Mouse (Mus musculus): ENCODE data around the gene Sprr2k. TPM values are rescaled to one million over a fixed set of nuclear protein-coding genes. Genes with fewer than 3 reads are reported as not detected.
"Not testable (repeated sequence)": the region's sequence is repeated elsewhere in the genome, so short reads cannot be mapped to it uniquely, and the experiment has no call there.

The Sprr2k gene
- polyA plus RNA-seq, 1 experiment: not detected

DNA sequence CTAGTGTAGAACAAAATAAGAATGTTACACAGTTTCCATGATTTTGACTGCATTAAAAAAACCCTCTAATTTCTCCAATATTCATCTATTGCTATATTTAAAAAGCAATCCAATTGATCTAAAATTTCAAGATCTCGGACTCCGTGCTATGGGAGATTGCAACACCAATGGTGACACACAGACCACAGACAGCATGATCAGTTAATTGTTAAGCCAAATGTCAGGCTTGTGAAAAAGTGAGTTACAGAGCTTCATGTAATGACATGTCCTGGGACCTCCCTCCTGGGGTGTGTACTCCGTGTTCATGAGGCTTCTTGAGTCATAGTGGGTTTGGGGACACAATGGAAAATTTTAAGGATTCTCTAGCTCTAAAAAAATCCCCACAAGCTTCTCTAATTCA, 7.8 kb downstream of the Sprr2k start:
- no peaks in the 10 kb centered on the region for H3K27me3 ChIP-seq (ENCODE audit: control insufficient read depth, insufficient read depth, low read length)
- TF ChIP-seq CTCF (IDR thresholded peaks at IDR 0.05; ENCODE audit: control insufficient read depth, insufficient read depth, insufficient replicate concordance, low read depth, low read length) (no peak), POLR2A (IDR thresholded peaks at IDR 0.05; ENCODE audit: control insufficient read depth, low read depth, low read length) (no peak)
- no peak overlapping the region for H3K27ac ChIP-seq (ENCODE audit: control insufficient read depth, insufficient read depth, low read depth, low read length)
- no peak overlapping the region for H3K4me3 ChIP-seq (ENCODE audit: control insufficient read depth, low read depth, low read length)
- no peaks in the 10 kb centered on the region for H3K4me1 ChIP-seq (ENCODE audit: control insufficient read depth, insufficient read depth, low read length)
- no peaks in the 10 kb centered on the region for H3K36me3 ChIP-seq (ENCODE audit: control insufficient read depth, insufficient read depth, low read length)

DNA sequence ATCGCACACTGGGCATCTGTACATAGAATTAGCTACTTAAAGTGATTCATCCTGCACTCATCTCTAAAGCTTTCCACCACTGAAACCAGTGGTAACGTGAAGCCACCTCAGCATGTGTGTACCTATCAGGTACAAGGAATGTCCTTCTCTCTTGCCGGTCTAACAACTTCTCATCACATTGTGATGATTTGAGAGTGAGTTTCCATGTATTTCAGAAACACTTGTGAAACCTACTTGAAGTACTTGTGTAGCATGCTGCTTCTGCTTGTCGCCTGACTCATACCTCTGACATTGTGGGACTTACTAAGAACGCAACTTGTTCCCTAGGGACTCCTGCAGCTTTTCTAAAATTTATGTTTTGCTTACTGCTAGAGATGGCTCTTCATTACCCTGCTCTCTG, 22.8 kb downstream of the Sprr2k start:
- Histone ChIP-seq H3K36me3 (ENCODE audit: control insufficient read depth, insufficient read depth, low read length) (no peaks in the 10 kb centered on the region), H3K4me1 (ENCODE audit: control insufficient read depth, insufficient read depth, low read length) (no peaks in the 10 kb centered on the region), H3K4me3 (ENCODE audit: control insufficient read depth, low read depth, low read length) (no peak overlapping the region), H3K27ac (ENCODE audit: control insufficient read depth, insufficient read depth, low read depth, low read length) (no peak overlapping the region), H3K27me3 (ENCODE audit: control insufficient read depth, insufficient read depth, low read length) (no peaks in the 10 kb centered on the region)
- no peak for TF ChIP-seq POLR2A (IDR thresholded peaks at IDR 0.05; ENCODE audit: control insufficient read depth, low read depth, low read length)
- no peak for TF ChIP-seq CTCF (IDR thresholded peaks at IDR 0.05; ENCODE audit: control insufficient read depth, insufficient read depth, insufficient replicate concordance, low read depth, low read length)

DNA sequence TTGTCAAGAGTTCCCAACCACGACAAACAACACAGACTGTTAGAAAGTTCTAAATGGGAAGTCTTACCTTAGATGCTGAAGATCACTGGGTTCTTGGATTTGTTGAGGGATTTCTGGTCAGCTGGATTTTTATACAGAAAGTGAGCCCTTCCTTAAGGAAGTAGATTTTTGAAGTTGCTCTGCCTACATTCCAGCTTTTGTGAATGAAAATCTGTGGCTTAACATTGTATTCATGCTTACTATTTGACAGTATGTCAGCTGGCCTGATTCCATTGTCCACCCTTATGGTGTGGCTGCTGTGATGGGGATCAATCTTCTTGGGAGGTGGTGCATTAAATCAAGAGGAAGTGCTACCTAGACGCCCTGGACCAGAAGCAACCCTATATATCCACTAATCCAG, 26.2 kb downstream of the Sprr2k start, which contains the start of gene Sprr3:
Gene Sprr3, minus strand, starts transcription at position 101 of the 400 bp plus-strand sequence.
- no peak for TF ChIP-seq CTCF (IDR thresholded peaks at IDR 0.05; ENCODE audit: control insufficient read depth, insufficient read depth, insufficient replicate concordance, low read depth, low read length)
- TF ChIP-seq POLR2A (IDR thresholded peaks at IDR 0.05; ENCODE audit: control insufficient read depth, low read depth, low read length): no peak
- Histone ChIP-seq H3K4me3 (ENCODE audit: control insufficient read depth, low read depth, low read length) (no peak within 1 kb of the TSS), H3K36me3 (ENCODE audit: control insufficient read depth, insufficient read depth, low read length) (no peaks in the 10 kb centered on the region), H3K27me3 (ENCODE audit: control insufficient read depth, insufficient read depth, low read length) (no peaks in the 10 kb centered on the region), H3K4me1 (ENCODE audit: control insufficient read depth, insufficient read depth, low read length) (no peaks in the 10 kb centered on the region), H3K27ac (ENCODE audit: control insufficient read depth, insufficient read depth, low read depth, low read length) (no peak within 1 kb of the TSS)

DNA sequence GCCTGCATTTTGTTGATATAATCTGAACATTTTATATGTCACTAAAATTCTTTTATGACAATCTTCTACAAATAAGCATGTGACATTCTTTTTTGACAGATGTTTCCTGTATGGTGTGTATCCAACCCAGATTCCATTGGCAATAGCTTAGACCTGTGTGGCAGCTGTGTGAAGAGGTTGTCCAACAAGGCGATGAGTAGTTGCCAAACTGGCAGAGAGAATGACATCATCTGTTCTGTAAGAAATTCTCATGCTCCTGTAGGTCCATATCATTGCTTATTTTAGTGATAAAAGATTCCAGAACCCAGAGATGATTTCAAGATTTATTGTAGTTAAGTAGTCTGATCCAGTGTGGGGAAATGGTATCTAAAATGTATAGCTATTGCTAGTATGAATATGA, 34.2 kb downstream of the Sprr2k start:
- no peaks in the 10 kb centered on the region for H3K4me1 ChIP-seq (ENCODE audit: control insufficient read depth, insufficient read depth, low read length)
- H3K27ac ChIP-seq (ENCODE audit: control insufficient read depth, insufficient read depth, low read depth, low read length): no peak overlapping the region
- H3K4me3 ChIP-seq (ENCODE audit: control insufficient read depth, low read depth, low read length): no peak overlapping the region
- H3K27me3 ChIP-seq (ENCODE audit: control insufficient read depth, insufficient read depth, low read length): no peaks in the 10 kb centered on the region
- TF ChIP-seq CTCF (IDR thresholded peaks at IDR 0.05; ENCODE audit: control insufficient read depth, insufficient read depth, insufficient replicate concordance, low read depth, low read length) (no peak), POLR2A (IDR thresholded peaks at IDR 0.05; ENCODE audit: control insufficient read depth, low read depth, low read length) (no peak)
- H3K36me3 ChIP-seq (ENCODE audit: control insufficient read depth, insufficient read depth, low read length): no peaks in the 10 kb centered on the region

DNA sequence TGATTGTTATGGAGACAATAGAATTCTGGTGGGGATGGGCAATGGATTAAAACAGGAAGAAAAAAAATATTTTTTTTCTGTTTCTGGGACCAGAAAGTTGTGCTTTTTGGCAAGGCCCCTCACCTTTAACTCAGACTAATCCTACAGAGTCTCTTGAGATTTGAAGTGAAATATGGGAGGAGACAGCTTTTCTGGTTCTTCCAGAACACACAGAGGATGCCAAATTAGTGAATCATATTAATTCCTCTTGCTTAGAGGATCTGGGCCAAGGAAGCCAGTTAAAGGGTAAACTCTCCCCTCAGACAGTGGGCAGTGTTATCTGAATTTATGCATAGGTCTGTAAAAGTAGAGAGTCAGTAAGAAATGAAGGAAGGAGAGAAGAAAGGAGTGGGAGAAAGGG, 35.0 kb downstream of the Sprr2k start:
- TF ChIP-seq CTCF (IDR thresholded peaks at IDR 0.05; ENCODE audit: control insufficient read depth, insufficient read depth, insufficient replicate concordance, low read depth, low read length) (no peak), POLR2A (IDR thresholded peaks at IDR 0.05; ENCODE audit: control insufficient read depth, low read depth, low read length) (no peak)
- no peak overlapping the region for H3K4me3 ChIP-seq (ENCODE audit: control insufficient read depth, low read depth, low read length)

DNA sequence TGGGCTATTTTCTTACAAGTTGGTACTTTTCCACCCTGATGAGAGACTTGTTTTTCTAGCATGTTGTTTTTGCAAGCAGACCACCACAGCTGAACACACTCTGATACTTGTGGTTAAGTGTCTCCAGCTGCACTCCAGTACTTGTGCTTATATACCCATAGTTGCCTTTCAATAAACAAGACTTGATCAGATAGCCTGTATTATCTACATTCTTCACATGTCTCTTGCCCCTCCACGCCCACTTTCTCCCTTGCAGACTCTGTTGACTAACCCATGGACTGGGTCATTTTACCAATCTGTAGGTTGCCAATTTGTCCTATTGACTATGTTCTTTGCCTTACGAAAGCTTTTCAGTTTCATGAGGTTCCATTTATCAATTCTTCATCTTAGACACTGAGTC, 37.7 kb downstream of the Sprr2k start:
- H3K36me3 ChIP-seq (ENCODE audit: control insufficient read depth, insufficient read depth, low read length): no peaks in the 10 kb centered on the region
- TF ChIP-seq CTCF (IDR thresholded peaks at IDR 0.05; ENCODE audit: control insufficient read depth, insufficient read depth, insufficient replicate concordance, low read depth, low read length) (no peak), POLR2A (IDR thresholded peaks at IDR 0.05; ENCODE audit: control insufficient read depth, low read depth, low read length) (no peak)
- H3K4me1 ChIP-seq (ENCODE audit: control insufficient read depth, insufficient read depth, low read length): no peaks in the 10 kb centered on the region
- no peaks in the 10 kb centered on the region for H3K27me3 ChIP-seq (ENCODE audit: control insufficient read depth, insufficient read depth, low read length)
- H3K27ac ChIP-seq (ENCODE audit: control insufficient read depth, insufficient read depth, low read depth, low read length): no peak overlapping the region
- H3K4me3 ChIP-seq (ENCODE audit: control insufficient read depth, low read depth, low read length): no peak overlapping the region

More for the DNA sequence above, 35.0 kb downstream of the Sprr2k start:
- no peak overlapping the region for H3K27ac ChIP-seq (ENCODE audit: control insufficient read depth, insufficient read depth, low read depth, low read length)
- no peaks in the 10 kb centered on the region for H3K4me1 ChIP-seq (ENCODE audit: control insufficient read depth, insufficient read depth, low read length)
- no peaks in the 10 kb centered on the region for H3K36me3 ChIP-seq (ENCODE audit: control insufficient read depth, insufficient read depth, low read length)
- no peaks in the 10 kb centered on the region for H3K27me3 ChIP-seq (ENCODE audit: control insufficient read depth, insufficient read depth, low read length)

DNA sequence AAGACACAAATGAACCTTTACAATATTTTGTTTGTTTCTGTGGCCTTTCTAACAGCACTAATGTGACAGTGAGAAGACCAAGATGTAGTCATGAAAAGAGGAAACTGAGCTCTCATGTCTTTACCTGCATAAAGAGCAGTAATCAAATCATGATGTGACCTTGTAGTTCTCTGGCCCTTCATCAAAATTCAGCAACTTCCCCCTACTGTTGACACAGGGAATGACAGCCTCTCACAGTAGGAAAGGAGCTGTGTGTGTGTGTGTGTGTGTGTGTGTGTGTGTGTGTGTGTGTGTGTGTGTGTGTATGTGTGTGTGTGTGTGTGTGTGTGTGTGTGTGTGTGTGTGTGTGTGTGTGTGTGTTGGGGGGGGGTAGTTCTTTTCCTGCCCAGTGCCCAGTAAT, 48.9 kb downstream of the Sprr2k start:
- not testable (repeated sequence) for H3K27ac ChIP-seq (ENCODE audit: control insufficient read depth, insufficient read depth, low read depth, low read length); H3K36me3 ChIP-seq (ENCODE audit: control insufficient read depth, insufficient read depth, low read length); H3K4me3 ChIP-seq (ENCODE audit: control insufficient read depth, low read depth, low read length); H3K4me1 ChIP-seq (ENCODE audit: control insufficient read depth, insufficient read depth, low read length); H3K27me3 ChIP-seq (ENCODE audit: control insufficient read depth, insufficient read depth, low read length)

Other genes with a start within 250 kb of the Sprr2k start
- gene Sprr2a1, start 216.8 kb upstream of the Sprr2k start, polyA plus RNA-seq (2012; rRNA removed): 0.10 TPM in 1 of 2 replicates, not detected in the other
- 8.6 and 11.1 TPM in 2 replicates for gene Sprr2a2, start 216.7 kb upstream of the Sprr2k start, polyA plus RNA-seq (2012; rRNA removed)
- gene Sprr2a3, start 147.2 kb upstream of the Sprr2k start, polyA plus RNA-seq (2012; rRNA removed): 0.19 and 0.33 TPM in 2 replicates
- gene Sprr2b, start 116.0 kb upstream of the Sprr2k start, polyA plus RNA-seq (2012; rRNA removed): not detected in 2 replicates
- gene Sprr2d, start 93.4 kb upstream of the Sprr2k start, polyA plus RNA-seq (2012; rRNA removed): not detected in 2 replicates
- not detected in 2 replicates for gene Sprr2e, start 80.4 kb upstream of the Sprr2k start, polyA plus RNA-seq (2012; rRNA removed)
- gene Sprr2f, start 67.4 kb upstream of the Sprr2k start, polyA plus RNA-seq (2012; rRNA removed): not detected in 2 replicates
- not detected in 2 replicates for gene Sprr2h, start 46.9 kb upstream of the Sprr2k start, polyA plus RNA-seq (2012; rRNA removed)
- gene Sprr2i, start 24.6 kb upstream of the Sprr2k start, polyA plus RNA-seq (2012; rRNA removed): not detected in 2 replicates
- not detected in 2 replicates for gene Sprr2j-ps, start 14.5 kb upstream of the Sprr2k start, polyA plus RNA-seq (2012; rRNA removed)
- 5.2 and 7.2 TPM in 2 replicates for gene Gm9774, start 3.2 kb upstream of the Sprr2k start, polyA plus RNA-seq (2012; rRNA removed)
- not detected in 2 replicates for gene Sprr1b, start 6.2 kb downstream of the Sprr2k start, polyA plus RNA-seq (2012; rRNA removed)
- gene Sprr3, start 26.1 kb downstream of the Sprr2k start, polyA plus RNA-seq (2012; rRNA removed): not detected in 2 replicates
- 0.32 and 0.73 TPM in 2 replicates for gene Sprr1a, start 53.3 kb downstream of the Sprr2k start, polyA plus RNA-seq (2012; rRNA removed)
- not detected in 2 replicates for gene Sprr4, start 67.9 kb downstream of the Sprr2k start, polyA plus RNA-seq (2012; rRNA removed)
- gene 2310046K23Rik, start 101.9 kb downstream of the Sprr2k start, polyA plus RNA-seq (2012; rRNA removed): not detected in 2 replicates
- 0.05 and 0.06 TPM in 2 replicates for gene Ivl, start 141.2 kb downstream of the Sprr2k start, polyA plus RNA-seq (2012; rRNA removed)
- 4,177 and 4,558 TPM in 2 replicates for gene Smcp, start 156.4 kb downstream of the Sprr2k start, polyA plus RNA-seq (2012; rRNA removed)
- gene 2210017I01Rik, start 174.9 kb downstream of the Sprr2k start, polyA plus RNA-seq (2012; rRNA removed): 0.67 and 0.94 TPM in 2 replicates
- gene Lce6a, start 189.1 kb downstream of the Sprr2k start, polyA plus RNA-seq (2012; rRNA removed): 0.66 and 0.89 TPM in 2 replicates
- not detected in 2 replicates for gene Lce1a1, start 215.7 kb downstream of the Sprr2k start, polyA plus RNA-seq (2012; rRNA removed)
- not detected in 2 replicates for gene Lce1b, start 224.3 kb downstream of the Sprr2k start, polyA plus RNA-seq (2012; rRNA removed)
- gene Lce1a2, start 237.7 kb downstream of the Sprr2k start, polyA plus RNA-seq (2012; rRNA removed): not detected in 2 replicates
- 0.42 and 0.85 TPM in 2 replicates for gene Lce1c, start 246.7 kb downstream of the Sprr2k start, polyA plus RNA-seq (2012; rRNA removed)